Mouse (Mus musculus) liver, postnatal 0 days (tissue): Measurements from ENCODE around the gene Tacr2.

ENCODE experiments used
- CTCF ChIP-seq: sonication (generic); IDR thresholded peaks from 2 replicates; pipeline ENCODE4 v1.5.1; 2016; ENCODE audit warnings: antibody characterized with exemption, low read depth
- EP300 ChIP-seq: IDR thresholded peaks from 2 replicates; pipeline ENCODE4 v1.6.1; 2016; ENCODE audit warnings: antibody characterized with exemption, low read depth, mild to moderate bottlenecking

GRCm38 (mm10) chr10:62313885-62314424 lies 61.7 kb downstream of the Tacr2 start:
- TF ChIP-seq CTCF (0 out of 2 replicates have a peak, but pooled peaks have one; percentile 7), EP300 (no peak)
